Mouse (Mus musculus): ENCODE results near the gene Hivep3. TPM values are rescaled to one million over a fixed set of nuclear protein-coding genes. Genes with fewer than 3 reads are reported as not detected.

Gene Hivep3
- polyA plus RNA-seq, 1 experiment = 5.8 TPM

DNA sequence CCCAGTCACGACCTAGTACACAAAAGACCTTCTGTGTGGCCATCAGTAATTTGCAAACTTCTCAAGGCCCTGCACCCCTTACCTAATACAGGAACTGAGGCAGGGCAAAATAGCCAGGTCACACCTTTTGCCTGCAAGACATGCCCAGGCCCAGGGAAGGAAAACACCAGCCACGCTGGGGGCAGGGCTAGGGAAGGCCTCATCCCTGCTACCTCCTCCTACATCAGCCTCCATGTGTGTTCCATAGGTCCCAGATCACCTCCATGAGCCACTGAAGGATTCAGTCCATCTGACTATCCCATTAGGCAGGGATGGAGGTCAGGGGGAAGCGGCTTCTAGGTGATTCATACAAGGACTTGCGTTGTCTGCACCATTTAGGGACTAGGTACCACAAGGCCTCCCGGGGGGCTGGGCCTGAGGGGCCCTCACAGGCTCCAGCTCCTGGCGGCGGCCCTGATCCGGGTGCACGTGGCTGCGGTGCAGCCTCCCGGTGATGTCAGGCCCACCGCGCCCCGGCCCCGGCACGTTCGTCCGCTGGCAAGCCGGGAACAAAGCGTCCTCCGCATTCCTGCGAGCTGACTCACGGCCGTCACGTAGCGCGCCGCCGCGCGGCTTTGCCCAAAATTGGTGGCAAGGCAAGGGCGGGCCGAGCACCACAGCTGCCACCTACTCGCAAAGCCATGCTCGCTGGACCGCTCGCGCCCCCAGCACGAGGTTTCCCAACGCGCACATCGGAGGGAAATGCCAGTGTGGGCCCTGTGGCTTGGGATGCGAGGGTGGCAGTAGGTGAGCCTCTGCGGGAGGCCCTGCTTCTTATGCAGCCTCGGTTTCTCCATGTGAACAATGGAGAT lies 414.9 kb downstream of the Hivep3 start:
- no peaks in the 10 kb centered on the region for H3K27me3 ChIP-seq (replicated peaks; ENCODE audit: control insufficient read depth, insufficient read depth, low read length)
- WGBS = 8% methylated on average over 45 of the region's 45 CpGs
- TF ChIP-seq CTCF (conservative IDR thresholded peaks at IDR 0.05; ENCODE audit: insufficient read depth, insufficient read length, low read depth, low read length) (no peak), POLR2A (IDR thresholded peaks at IDR 0.05; ENCODE audit: low read depth, low read length) (no peak)
- H3K36me3 ChIP-seq (ENCODE audit: control insufficient read depth, insufficient read depth, low read length) = no peaks in the 10 kb centered on the region
- no peak overlapping the region for H3K27ac ChIP-seq (ENCODE audit: insufficient read depth, low read depth, low read length)
- H3K4me3 ChIP-seq (ENCODE audit: insufficient read depth, low read depth, low read length) = no peak overlapping the region
- 0 out of 2 replicates have a peak, but pooled peaks cover 5% of the 10 kb centered on the region for H3K4me1 ChIP-seq (ENCODE audit: control insufficient read depth, insufficient read depth, low read length)
- peak; percentile 57 for DNase-seq

GRCm38 (mm10) chr4:120149142-120149524 lies 415.5 kb downstream of the Hivep3 start:
- TF ChIP-seq CTCF (conservative IDR thresholded peaks at IDR 0.05; ENCODE audit: insufficient read depth, insufficient read length, low read depth, low read length) = peak; percentile 41
- no peak for TF ChIP-seq POLR2A (IDR thresholded peaks at IDR 0.05; ENCODE audit: low read depth, low read length)
- Histone ChIP-seq H3K27me3 (replicated peaks; ENCODE audit: control insufficient read depth, insufficient read depth, low read length) (no peaks in the 10 kb centered on the region), H3K4me1 (ENCODE audit: control insufficient read depth, insufficient read depth, low read length) (0 out of 2 replicates have a peak, but pooled peaks cover 5% of the 10 kb centered on the region), H3K36me3 (ENCODE audit: control insufficient read depth, insufficient read depth, low read length) (no peaks in the 10 kb centered on the region), H3K4me3 (ENCODE audit: insufficient read depth, low read depth, low read length) (no peak overlapping the region), H3K27ac (ENCODE audit: insufficient read depth, low read depth, low read length) (no peak overlapping the region)
- WGBS = 49% methylated on average over 3 of the region's 3 CpGs
- DNase-seq = no peak

GRCm38 (mm10) chr4:120150345-120150920 lies 416.8 kb downstream of the Hivep3 start:
- WGBS = 75% methylated on average over 6 of the region's 6 CpGs
- Histone ChIP-seq H3K4me1 (ENCODE audit: control insufficient read depth, insufficient read depth, low read length) (0 out of 2 replicates have a peak, but pooled peaks cover 5% of the 10 kb centered on the region), H3K36me3 (ENCODE audit: control insufficient read depth, insufficient read depth, low read length) (no peaks in the 10 kb centered on the region), H3K27me3 (replicated peaks; ENCODE audit: control insufficient read depth, insufficient read depth, low read length) (no peaks in the 10 kb centered on the region), H3K27ac (ENCODE audit: insufficient read depth, low read depth, low read length) (no peak overlapping the region), H3K4me3 (ENCODE audit: insufficient read depth, low read depth, low read length) (no peak overlapping the region)
- no peak for DNase-seq
- TF ChIP-seq POLR2A (IDR thresholded peaks at IDR 0.05; ENCODE audit: low read depth, low read length) (no peak), CTCF (conservative IDR thresholded peaks at IDR 0.05; ENCODE audit: insufficient read depth, insufficient read length, low read depth, low read length) (no peak)

DNA sequence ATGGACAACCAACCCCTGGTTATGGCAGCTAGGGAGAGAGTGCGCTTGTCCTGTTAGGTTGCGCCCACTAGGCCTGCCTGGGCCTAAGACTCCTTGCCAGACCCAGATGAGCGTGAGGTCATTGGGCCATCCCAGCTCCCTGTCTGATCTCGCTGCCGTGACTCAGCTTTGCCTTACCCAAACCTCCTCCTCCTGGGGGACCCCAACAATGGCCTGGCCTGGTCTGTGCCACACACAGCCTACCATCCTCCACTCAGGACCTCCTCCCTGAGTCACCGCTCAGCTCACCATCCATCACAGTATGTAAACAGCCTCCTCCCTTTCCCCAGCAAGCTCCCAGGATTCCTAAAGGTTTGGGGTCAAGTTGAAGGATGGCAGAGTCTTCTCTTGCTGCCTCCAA lies 418.3 kb downstream of the Hivep3 start:
- DNase-seq = no peak
- Histone ChIP-seq H3K27me3 (replicated peaks; ENCODE audit: control insufficient read depth, insufficient read depth, low read length) (no peaks in the 10 kb centered on the region), H3K4me1 (ENCODE audit: control insufficient read depth, insufficient read depth, low read length) (0 out of 2 replicates have a peak, but pooled peaks cover 5% of the 10 kb centered on the region), H3K36me3 (ENCODE audit: control insufficient read depth, insufficient read depth, low read length) (no peaks in the 10 kb centered on the region), H3K4me3 (ENCODE audit: insufficient read depth, low read depth, low read length) (no peak overlapping the region), H3K27ac (ENCODE audit: insufficient read depth, low read depth, low read length) (no peak overlapping the region)
- 79% methylated on average over 6 of the region's 6 CpGs for WGBS
- TF ChIP-seq CTCF (conservative IDR thresholded peaks at IDR 0.05; ENCODE audit: insufficient read depth, insufficient read length, low read depth, low read length) = no peak
- TF ChIP-seq POLR2A (IDR thresholded peaks at IDR 0.05; ENCODE audit: low read depth, low read length) = no peak

GRCm38 (mm10) chr4:120152648-120153047 lies 419.1 kb downstream of the Hivep3 start:
- no peak for DNase-seq
- Histone ChIP-seq H3K4me1 (ENCODE audit: control insufficient read depth, insufficient read depth, low read length) (0 out of 2 replicates have a peak, but pooled peaks cover 5% of the 10 kb centered on the region), H3K27ac (ENCODE audit: insufficient read depth, low read depth, low read length) (no peak overlapping the region), H3K36me3 (ENCODE audit: control insufficient read depth, insufficient read depth, low read length) (no peaks in the 10 kb centered on the region), H3K4me3 (ENCODE audit: insufficient read depth, low read depth, low read length) (no peak overlapping the region), H3K27me3 (replicated peaks; ENCODE audit: control insufficient read depth, insufficient read depth, low read length) (no peaks in the 10 kb centered on the region)
- 0 out of 2 replicates have a peak, but pooled peaks have one; percentile 6 for TF ChIP-seq CTCF (conservative IDR thresholded peaks at IDR 0.05; ENCODE audit: insufficient read depth, insufficient read length, low read depth, low read length)
- TF ChIP-seq POLR2A (IDR thresholded peaks at IDR 0.05; ENCODE audit: low read depth, low read length) = no peak
- 71% methylated on average over 4 of the region's 4 CpGs for WGBS

- 0 out of 2 replicates have a peak, but pooled peaks cover 5% of the 10 kb centered on the region for H3K4me1 ChIP-seq (ENCODE audit: control insufficient read depth, insufficient read depth, low read length)
- TF ChIP-seq CTCF (conservative IDR thresholded peaks at IDR 0.05; ENCODE audit: insufficient read depth, insufficient read length, low read depth, low read length) = no peak
- TF ChIP-seq POLR2A (IDR thresholded peaks at IDR 0.05; ENCODE audit: low read depth, low read length) = no peak
- DNase-seq = no peak
- H3K36me3 ChIP-seq (ENCODE audit: control insufficient read depth, insufficient read depth, low read length) = no peaks in the 10 kb centered on the region
- no peak overlapping the region for H3K27ac ChIP-seq (ENCODE audit: insufficient read depth, low read depth, low read length)
- no peaks in the 10 kb centered on the region for H3K27me3 ChIP-seq (replicated peaks; ENCODE audit: control insufficient read depth, insufficient read depth, low read length)
- 82% methylated on average over 3 of the region's 3 CpGs for WGBS
- H3K4me3 ChIP-seq (ENCODE audit: insufficient read depth, low read depth, low read length) = no peak overlapping the region
These were observed 420.2 kb downstream of the Hivep3 start for GRCm38 (mm10) chr4:120153736-120154135.

GRCm38 (mm10) chr4:120158714-120159310 lies 425.2 kb downstream of the Hivep3 start:
- Histone ChIP-seq H3K27me3 (replicated peaks; ENCODE audit: control insufficient read depth, insufficient read depth, low read length) (no peaks in the 10 kb centered on the region), H3K36me3 (ENCODE audit: control insufficient read depth, insufficient read depth, low read length) (no peaks in the 10 kb centered on the region), H3K4me1 (ENCODE audit: control insufficient read depth, insufficient read depth, low read length) (no peaks in the 10 kb centered on the region; the same call in 1 of the 2 replicates), H3K4me3 (ENCODE audit: insufficient read depth, low read depth, low read length) (no peak overlapping the region), H3K27ac (ENCODE audit: insufficient read depth, low read depth, low read length) (no peak overlapping the region)
- TF ChIP-seq CTCF (conservative IDR thresholded peaks at IDR 0.05; ENCODE audit: insufficient read depth, insufficient read length, low read depth, low read length) = no peak
- TF ChIP-seq POLR2A (IDR thresholded peaks at IDR 0.05; ENCODE audit: low read depth, low read length) = no peak
- WGBS = 70% methylated on average over 5 of the region's 5 CpGs
- no peak for DNase-seq
